Mouse (Mus musculus) embryo, embryonic 10.5 days (tissue): Measurements from ENCODE around the gene Fgf22.

Source experiments
- DNase-seq: peaks from one replicate; pipeline ENCODE4 v3.0.0-alpha.2; 2015; ENCODE audit warnings: low spot score

Fgf22 gene

DNA sequence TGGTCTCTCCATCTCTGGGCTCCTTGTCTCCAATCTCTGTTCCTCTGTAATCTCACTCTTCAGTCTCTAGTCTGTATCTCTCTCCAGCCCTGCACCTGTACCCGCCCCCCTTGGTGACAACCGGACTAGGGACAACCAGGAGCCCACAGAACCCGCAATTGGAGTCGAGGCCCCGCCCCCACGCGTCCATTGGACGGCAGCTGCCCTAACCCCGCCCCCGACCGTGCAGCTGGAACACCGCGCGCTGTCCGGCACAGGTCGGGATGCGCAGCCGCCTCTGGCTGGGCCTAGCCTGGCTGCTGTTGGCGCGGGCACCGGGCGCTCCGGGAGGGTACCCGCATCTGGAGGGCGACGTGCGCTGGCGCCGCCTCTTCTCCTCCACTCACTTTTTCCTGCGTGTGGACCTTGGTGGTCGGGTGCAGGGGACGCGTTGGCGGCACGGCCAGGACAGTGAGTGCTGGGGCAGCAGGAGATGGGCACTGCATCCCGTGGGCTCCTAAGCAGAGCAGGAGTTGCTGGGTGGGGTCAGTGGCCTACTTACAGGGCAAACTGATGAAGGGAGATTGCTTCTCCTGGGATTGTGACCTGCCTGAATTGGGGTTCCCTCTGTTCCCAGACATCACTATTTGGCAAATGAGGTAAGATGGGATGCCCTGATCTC lies at the start of gene Fgf22:
Gene Fgf22, plus strand, starts transcription at position 221 of the 661 bp plus-strand sequence.
- peak; percentile 83 for DNase-seq

DNA sequence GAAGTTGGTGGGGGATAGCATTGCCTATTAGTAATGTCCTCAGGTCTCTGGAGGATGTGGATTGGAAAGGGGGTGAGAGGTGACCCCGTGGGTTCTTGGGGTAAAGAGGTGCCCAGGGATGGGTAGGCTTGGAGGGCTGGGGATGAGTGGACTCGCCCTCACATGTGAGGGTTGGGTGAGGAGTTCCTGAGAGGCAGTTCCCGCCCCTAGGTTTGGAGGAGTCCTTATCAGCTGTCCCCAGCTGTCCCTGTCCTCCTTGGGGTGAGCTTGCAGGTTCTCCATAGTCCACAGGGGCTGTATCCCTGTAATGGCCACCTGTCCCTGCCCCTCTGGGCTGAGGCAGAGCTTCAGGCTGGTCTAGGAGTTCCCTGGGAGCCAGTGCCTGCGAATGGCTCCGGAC lies 48.9 kb upstream of the Fgf22 start:
- DNase-seq = no peak

DNA sequence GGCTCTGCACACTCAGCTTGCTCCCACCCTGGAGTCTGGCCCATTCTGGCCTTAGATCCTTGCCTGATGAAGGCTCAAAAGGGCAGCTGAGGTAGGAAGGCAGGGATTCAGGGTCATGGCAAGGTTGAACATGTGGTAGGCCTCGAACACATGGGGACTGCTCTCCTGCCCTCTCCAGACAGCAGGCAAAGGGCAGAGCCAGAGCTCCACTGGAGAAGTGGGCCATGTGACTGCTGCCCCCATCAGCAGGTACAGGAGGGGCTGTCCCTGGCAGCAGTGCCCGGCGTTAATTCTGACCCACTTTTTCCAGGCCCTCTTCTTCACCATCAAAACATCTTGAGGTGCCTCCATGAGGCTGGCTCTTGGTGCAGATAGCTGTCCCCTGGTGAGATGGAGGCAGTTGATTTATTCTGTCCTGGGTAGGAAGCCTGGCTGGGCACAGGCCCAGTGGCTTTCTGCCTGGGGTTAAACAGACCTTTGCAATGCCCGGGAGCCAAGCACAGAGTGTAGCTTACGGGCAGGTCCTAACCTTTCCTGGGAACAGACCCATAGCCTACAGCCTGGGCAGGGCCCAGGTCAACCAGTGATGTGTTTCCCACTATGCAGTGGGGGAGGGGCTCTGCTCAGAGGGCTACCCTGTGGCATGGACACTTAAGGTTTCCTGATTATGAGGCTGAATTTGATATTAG lies 48.3 kb upstream of the Fgf22 start:
- DNase-seq = no peak

DNA sequence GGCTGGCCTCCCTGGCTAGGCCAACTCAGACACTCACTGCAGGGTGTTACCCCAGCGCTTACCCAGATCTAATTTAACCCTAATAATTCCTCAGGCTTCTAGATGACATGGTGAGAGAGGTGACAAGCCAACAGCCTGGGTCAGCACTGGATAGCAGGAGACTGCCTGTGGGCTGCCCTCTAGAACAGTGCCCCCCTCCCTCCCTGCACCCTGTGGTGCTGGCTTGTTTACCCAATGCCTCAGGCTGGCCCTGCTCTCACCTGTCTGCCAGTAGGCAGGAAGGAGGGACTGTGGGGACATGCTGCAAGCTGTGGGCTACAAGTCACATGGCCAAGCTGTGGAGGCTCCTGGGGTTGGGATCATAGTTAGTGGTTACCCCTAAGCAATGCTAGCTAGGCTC lies 47.7 kb upstream of the Fgf22 start:
- no peak for DNase-seq

DNA sequence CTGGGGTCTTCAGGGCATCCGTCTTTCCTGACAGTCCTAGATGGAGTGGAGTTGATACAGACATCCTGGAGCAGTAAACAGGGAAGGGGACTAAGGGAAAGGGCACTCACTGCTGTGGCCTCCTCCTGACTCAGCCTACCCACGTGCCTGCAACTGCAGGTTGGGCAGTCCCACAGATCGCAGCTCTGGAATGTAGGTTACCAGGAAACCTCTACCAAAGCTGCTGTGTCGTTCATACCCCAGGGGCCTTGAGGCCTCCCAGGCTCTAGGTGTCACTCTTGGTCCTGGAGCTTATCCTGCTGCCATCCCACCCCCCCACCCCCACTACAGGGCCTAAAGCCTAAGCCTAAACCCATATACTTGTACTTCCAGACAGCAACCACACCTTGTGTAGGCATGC lies 47.1 kb upstream of the Fgf22 start:
- DNase-seq = no peak

DNA sequence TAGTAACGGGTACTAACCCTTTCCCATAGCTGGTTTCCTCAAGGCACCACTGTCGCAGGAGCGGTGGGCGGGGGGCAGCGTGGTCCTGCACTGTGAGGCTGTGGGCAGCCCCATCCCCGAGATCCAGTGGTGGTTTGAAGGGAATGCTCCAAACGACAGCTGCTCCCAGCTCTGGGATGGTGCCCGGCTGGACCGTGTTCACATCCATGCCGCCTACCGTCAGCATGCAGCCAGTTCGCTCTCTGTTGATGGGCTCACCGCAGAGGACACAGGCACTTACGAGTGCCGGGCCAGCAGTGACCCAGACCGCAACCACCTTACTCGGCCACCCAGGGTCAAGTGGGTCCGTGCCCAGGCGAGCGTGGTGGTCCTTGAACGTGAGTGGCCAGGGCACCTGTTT lies 46.2 kb upstream of the Fgf22 start:
- no peak for DNase-seq

DNA sequence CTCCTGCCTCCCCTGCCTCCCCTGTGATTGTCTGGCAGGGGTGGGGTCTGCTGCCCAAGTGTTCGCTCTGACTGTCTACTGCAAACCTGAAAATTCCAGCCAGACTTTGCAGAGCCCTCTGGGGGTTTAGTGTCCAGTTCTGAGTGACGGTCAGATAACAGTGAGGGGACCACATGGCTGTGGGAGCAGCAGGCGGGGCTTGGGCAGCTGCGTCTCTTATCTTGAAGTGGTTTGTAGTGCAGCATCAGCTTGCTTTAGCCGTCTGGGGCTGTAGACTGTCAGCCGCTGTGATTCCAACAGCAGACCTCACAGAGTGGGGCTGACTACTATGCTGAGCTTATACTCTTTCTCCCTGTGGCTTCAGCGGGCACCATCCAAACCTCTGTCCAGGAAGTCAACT lies 45.6 kb upstream of the Fgf22 start:
- DNase-seq = no peak

DNA sequence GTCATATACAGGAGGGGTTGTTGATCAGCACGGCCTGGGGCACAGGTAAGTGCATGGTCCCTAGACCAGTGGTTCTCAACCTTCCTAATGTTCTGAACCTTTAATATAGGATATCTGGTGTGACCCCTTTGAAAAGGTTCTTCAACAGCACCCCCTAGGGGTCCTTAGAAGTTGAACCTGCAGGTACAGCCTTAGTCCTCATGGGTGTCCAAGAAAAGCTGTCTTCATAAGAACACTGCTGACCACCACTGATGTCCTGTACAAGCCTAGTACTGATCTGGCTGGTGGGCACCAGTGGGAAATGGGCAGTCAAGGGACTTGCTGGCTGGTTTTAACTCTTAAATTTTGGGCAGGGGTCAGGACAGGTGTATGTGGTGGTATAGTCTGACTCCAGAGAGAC lies 42.8 kb upstream of the Fgf22 start:
- DNase-seq = peak; percentile 53

DNA sequence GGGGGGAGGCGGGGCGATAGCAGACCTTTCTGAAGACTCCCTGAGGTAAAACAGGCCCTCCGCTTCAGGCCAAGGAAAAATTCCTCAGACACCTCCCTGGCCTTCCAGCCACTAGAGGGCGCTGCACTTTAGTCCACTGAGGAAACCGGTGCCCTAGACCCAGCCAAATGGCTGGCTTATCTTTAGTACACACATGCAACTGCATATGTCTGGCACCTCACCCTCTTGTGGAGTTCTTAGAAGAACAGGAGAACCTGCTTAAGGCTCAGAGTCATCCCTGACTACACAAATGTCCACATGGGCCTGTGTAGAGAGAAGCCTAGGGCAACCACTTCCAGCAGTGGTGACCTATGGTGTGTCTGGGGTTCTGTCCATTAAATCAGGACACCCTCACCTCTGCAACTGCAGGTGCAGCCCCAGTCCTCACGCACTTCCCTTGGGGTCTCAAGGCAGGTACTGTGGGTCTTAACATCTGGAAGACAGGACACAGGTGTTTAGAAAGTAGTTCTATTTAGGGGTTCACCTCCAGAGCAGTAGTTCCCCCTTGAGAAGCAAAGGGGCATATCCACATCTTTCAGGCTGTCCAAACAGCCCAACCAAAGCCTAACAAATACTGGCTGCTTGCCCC lies 42.3 kb upstream of the Fgf22 start:
- DNase-seq = peak; percentile 88

DNA sequence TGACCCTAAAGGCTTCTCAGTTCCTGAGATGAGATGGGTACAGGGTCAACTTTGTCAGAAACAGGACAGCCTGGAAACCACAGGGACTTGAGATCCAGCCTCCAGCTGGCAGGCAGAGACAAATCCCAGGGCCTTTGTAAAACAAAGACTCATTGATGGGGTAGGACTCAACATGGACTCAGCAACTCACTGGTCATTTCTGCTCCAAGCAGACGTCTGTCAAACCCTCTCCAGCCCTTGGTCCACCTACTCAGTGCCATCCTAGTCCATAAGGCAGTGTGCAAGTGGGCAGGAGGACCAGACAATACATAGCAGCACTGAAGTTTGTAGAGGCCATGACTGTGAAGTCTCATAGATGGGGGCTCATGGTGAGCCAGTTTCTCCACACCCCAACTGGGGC lies 41.7 kb upstream of the Fgf22 start:
- no peak for DNase-seq

DNA sequence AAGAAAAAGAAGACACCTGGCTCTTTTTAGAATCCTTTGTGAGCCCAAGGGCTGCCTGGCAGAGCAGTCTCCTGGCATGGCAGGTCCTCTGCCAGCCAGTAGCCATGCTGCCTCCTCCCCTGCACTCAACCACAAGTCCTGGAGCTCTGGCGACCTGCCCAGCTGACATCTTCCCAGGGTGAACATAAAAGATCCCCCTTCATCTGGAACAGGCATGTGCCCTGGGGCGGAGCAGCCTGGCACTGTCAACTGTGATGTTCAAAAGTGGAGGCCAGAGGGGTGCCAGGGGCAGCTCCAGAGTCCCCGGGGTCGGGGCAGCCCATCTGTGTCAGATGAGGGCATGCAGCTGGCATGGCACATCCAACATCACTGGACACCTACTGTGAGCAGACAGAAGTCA lies 39.9 kb upstream of the Fgf22 start:
- no peak for DNase-seq

DNA sequence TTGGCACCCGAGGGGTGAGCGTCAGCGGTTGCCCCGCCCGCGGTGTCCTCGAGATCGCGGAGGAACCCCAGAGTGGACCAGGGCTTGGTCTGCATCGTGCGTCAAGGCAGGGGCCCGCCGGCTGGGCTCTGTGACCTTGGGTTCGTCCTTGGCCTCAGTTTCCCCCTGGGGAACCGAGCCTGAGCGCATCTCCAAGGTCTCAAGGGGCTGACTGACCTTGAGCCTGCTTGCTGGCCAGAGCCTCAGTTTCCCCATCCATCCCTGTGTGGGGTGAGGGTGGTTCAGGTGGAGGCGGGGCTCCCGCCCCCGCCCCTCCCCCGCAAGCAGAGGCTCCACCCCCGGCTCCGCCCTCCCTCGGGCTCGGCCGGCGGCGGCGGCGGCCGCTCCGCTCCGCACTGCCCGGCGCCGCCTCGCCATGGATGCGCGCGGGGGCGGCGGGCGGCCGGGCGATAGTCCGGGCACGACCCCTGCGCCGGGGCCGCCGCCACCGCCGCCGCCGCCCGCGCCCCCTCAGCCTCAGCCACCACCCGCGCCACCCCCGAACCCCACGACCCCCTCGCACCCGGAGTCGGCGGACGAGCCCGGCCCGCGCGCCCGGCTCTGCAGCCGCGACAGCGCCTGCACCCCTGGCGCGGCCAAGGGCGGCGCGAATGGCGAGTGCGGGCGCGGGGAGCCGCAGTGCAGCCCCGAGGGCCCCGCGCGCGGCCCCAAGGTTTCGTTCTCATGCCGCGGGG lies 38.5 kb upstream of the Fgf22 start, which contains the start of gene Hcn2:
Gene Hcn2, plus strand, starts transcription at position 381 of the 734 bp plus-strand sequence.
- no peak for DNase-seq

DNA sequence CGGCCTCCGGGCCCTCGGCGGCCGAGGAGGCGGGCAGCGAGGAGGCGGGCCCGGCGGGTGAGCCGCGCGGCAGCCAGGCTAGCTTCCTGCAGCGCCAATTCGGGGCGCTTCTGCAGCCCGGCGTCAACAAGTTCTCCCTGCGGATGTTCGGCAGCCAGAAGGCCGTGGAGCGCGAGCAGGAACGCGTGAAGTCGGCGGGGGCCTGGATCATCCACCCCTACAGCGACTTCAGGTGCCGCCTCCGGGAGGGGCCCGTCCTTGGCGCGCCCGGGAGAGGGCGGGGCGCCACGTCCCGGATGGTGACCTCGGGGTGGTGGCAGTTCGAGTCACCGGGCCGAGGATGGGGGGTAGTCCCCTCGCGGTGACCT lies 37.9 kb upstream of the Fgf22 start:
- DNase-seq = no peak

DNA sequence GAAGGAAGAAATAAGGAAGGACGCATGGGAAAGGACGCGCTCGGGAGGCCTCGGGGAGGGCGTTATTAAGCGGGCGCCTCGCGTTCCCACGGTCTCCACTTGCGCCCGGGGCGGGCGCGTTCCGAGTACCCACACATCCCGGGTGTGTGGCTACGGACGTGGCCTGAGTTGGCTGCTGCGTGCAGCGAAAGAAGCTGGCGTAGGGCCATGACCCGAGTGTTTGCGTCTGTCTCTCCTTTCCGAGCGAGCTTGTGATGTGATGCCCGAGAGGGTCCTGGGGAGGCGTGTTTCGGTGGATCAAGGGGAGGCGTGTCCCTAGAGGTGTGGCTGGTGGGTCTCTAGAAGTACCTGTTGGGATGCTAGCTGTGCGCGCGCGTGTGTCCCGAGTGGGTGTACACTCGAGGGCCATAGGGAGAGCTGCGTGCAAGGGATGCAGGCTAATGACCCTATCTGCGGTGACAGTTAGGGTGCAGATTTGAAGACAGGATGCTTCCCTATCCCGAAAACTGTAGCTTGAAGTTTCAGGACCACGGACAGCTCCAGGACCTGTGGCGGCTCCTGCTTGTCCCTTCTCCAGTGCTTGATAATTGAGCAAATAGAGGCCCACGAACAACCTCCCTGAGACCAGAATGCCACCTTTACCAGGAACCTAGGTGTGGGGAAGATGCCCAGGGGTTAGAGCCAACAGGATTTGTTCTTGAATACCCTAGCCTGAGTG lies 37.1 kb upstream of the Fgf22 start:
- peak; percentile 91 for DNase-seq

DNA sequence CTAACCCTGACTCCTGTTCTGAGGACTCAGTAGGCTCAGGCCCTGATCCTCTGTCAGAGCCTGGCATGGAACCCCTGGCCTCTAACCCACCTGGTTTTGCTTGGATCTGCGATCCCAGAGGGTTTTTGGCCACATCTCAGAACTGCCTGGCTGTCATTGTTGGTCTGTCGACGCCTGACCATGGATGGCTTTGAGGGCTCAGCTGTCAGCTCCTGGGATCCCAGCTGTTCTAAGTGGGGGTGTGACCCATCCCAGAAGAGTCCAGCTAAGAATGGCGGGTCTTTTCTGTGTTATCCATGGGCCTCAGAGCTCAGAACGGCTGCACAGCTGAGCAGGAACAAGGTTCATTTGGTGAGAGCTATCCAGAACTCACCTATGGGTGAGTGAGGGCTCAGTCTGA lies 33.8 kb upstream of the Fgf22 start:
- DNase-seq = no peak

DNA sequence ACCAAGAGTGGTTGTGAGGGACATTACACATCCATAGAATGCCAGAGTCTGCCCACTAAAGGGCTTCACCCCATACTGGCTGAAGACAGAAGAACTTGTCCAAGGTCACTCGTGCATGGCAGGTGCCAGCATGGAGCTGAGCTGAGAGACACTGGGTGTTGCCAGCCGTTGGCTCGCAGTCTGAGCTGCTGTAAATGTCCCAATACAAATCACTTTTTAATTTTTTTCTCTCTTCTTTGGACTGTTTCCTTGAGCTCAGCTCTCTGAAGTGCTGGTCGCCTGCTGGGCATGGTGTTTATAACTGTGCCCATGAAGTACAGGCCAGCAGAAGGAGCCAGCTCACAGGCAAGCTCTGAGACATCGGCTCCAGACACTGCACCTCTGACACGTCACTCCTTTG lies 31.8 kb upstream of the Fgf22 start:
- DNase-seq = no peak

DNA sequence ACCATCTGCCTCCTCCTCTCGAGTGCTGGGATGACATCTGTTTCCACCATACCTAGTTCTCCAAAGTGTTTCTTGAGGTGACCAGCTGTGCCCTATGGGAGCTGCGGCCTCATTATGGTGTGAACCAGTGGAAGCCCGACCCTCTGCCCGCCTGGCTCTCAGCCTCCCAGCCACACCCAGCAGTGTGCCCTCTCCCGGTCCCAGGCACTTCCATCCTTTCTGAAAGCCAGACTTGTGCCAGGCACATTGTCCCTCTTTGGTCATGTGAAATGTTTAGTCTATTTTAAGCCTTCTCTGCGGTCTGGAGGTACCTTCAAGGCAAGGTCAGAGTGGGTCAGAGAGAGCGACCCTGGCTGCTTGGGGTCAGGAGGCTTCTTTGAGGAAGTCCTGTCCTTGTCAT lies 31.2 kb upstream of the Fgf22 start:
- DNase-seq = no peak

DNA sequence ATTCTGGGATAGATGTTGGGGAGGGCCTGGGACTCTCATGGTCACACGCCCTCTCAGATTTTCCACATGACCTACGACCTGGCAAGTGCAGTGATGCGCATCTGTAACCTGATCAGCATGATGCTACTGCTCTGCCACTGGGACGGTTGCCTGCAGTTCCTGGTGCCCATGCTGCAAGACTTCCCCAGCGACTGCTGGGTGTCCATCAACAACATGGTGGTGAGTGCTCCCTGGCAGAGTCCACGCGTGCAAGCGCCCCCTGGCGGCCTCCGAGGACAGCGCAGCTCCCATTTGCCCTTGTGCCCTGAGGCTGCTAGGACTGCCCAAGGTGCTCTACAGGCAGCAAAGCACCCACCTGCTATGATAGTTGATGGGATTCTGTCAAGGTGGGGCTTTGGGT lies 28.8 kb upstream of the Fgf22 start:
- no peak for DNase-seq

DNA sequence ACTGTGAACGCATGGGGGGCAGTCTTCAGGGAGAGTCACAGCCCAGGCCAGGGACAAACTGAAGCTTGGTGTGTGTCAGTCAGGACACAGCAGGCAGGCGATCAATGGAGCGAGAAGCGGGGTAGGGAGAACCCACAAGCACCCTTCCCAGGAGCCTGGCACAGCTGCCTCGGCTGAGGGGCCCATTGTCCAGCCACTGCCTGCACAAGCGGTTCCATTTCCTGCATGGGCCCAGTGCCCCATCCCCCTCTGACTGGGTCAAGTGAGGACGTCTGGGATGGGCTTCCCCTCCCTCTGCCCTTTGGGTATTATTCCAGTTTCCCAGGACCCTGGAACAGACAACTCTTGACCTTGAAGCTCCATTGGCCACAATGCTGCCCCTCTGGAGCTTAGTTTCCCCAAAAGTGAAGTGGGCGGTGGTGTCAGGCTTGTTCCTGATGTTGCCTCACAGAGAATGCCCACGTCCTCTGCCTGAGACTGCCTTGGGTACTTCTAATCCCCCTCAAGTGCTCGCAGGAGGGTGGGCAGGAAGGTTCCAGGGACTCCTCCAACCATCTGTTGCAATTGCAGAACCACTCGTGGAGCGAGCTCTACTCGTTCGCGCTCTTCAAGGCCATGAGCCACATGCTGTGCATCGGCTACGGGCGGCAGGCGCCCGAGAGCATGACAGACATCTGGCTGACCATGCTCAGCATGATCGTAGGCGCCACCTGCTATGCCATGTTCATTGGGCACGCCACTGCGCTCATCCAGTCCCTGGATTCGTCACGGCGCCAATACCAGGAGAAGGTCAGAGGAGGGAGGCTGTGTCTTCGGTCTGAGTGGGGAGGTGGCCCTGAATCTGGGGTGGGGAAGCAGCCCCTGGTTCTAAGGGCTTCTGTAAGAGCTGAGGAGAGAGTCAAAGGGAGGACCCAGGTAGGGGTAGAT lies 26.3 kb upstream of the Fgf22 start:
- DNase-seq = no peak

DNA sequence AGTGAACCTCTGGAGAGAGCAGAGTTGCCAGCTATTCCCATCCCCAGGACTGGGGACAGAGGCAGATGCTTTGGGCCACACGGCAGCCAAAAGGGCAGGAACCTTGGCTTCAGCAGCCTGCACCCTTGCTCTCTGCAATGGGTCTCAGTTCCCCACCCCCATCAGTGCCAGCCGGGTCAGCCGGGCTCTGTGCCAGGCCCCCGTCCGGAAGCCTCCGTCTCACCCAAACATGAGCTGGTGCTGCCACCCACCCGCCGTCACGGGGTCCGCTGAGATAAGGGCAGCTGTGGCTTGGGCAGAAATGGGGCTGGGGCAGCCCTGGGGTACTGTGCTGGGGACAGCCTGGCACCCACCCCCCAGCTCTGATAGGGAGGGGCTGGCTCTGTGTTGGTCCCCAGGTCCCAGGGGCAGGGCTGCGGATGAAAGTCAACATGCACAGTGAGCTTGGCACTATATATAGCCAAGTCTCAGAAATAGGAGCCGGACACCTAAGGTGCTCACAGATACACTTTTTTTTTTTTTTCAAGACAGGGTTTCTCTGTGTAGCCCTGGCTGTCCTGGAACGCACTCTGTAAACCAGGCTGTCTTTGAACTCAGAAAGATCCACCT lies 25.4 kb upstream of the Fgf22 start:
- DNase-seq = no peak

DNA sequence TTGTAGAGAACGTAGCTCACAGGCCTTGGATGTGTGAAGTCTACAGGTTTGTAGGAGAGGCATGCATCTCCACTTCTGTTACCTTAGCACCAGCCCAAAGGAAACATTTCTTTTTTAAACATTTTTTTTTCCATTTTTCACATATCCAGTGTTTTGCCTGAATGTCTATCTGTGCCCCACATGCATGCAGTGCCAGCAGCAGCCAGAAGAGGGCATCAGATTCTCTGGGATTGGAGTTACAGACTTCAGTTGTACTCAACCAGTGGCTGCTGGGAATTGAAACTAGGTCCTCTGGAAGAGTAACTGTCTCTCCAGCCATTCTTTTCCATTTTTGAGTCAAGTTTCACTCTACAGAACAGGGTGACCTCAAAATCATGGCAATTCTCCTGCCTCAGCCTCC lies 22.4 kb upstream of the Fgf22 start:
- peak; percentile 40 for DNase-seq
